Mouse (Mus musculus) G1E (cell line): ENCODE data around the gene Crtac1. TPM values are rescaled to one million over a fixed set of nuclear protein-coding genes. Genes with fewer than 3 reads are reported as not detected.

ENCODE experiments used
- ATAC-seq: 2 replicates; pipeline ENCODE4 v1.8.0; 2016; ENCODE audit warnings: mild to moderate bottlenecking; ENCODE audit not compliant: insufficient number of reproducible peaks, poor library complexity, low FRiP score, severe bottlenecking; ENCODE audit errors: extremely low read depth
- DNase-seq: peaks from one replicate; pipeline ENCODE4 v3.0.0; 2012; ENCODE audit warnings: low spot score
- H3K27me3 ChIP-seq: 2 replicates; pipeline ENCODE4 v1.6.1; 2012; ENCODE audit warnings: mild to moderate bottlenecking, low read length, inconsistent platforms; ENCODE audit not compliant: insufficient read depth
- H3K36me3 ChIP-seq: replicated peaks from 2 replicates; pipeline ENCODE3; 2012; ENCODE audit warnings: mild to moderate bottlenecking, inconsistent platforms
- H3K4me1 ChIP-seq: 2 replicates; pipeline ENCODE4 v1.6.1; 2012; ENCODE audit warnings: low read depth, low read length, inconsistent platforms, mixed read lengths; ENCODE audit not compliant: insufficient read depth
- H3K4me3 ChIP-seq: 2 replicates; pipeline ENCODE4 v1.5.1; 2012; ENCODE audit warnings: low read depth, mild to moderate bottlenecking, inconsistent platforms, low read length, moderate library complexity, mixed read lengths
- H3K9me3 ChIP-seq: replicated peaks from 2 replicates; pipeline ENCODE4 v1.6.1; 2012; ENCODE audit warnings: inconsistent platforms
- CTCF ChIP-seq: IDR thresholded peaks from 2 replicates; pipeline ENCODE4 v1.5.1; 2012; ENCODE audit warnings: low read depth, low read length, inconsistent platforms, mixed read lengths
- GATA1 ChIP-seq: IDR thresholded peaks from 2 replicates; pipeline ENCODE4 v1.6.1; 2012; ENCODE audit warnings: borderline replicate concordance, low read length, inconsistent platforms, mixed read lengths
- GATA2 ChIP-seq: IDR thresholded peaks from 2 replicates; pipeline ENCODE4 v1.6.1; 2012; ENCODE audit warnings: low read depth, low read length, inconsistent platforms, borderline replicate concordance
- POLR2AphosphoS5 ChIP-seq: IDR thresholded peaks from 2 replicates; pipeline ENCODE4 v1.6.1; 2012; ENCODE audit warnings: low read depth, low read length, inconsistent platforms; ENCODE audit not compliant: insufficient replicate concordance
- TAL1 ChIP-seq: conservative IDR thresholded peaks from 2 replicates; pipeline ENCODE4 v1.6.1; 2012; ENCODE audit warnings: low read depth, low read length, inconsistent platforms, mixed read lengths
- polyA plus RNA-seq: library from polyadenylated mRNA; stranded (reverse); fragments of >175 nt; gene quantifications from 2 replicates; pipeline ENCODE4 v1.2.3, GENCODE M21; 2012
- total RNA-seq, 2 experiments: library from RNA; stranded (forward) in 1 of 2; stranded (reverse) in 1 of 2; fragments of 200-1000 nt in 1 of 2; fragments of >200 nt in 1 of 2; fragmentation: Nextera tagmentation in 1 of 2; gene quantifications; 2 replicates each; pipeline ENCODE4 v1.2.3; 2014 to 2017

The Crtac1 gene
- total and polyA plus RNA-seq, 3 experiments: not detected

GRCm38 (mm10) chr19:42443266-42443665, 11.7 kb upstream of the Crtac1 start:
- Histone ChIP-seq H3K36me3 (no peaks in the 10 kb centered on the region), H3K4me3 (no peak overlapping the region), H3K9me3 (no peaks in the 10 kb centered on the region), H3K27me3 (no peaks in the 10 kb centered on the region), H3K4me1 (no peaks in the 10 kb centered on the region)
- ATAC-seq (no peak), DNase-seq (no peak)
- no peak for TF ChIP-seq CTCF
- TF ChIP-seq GATA2: no peak
- no peak for TF ChIP-seq GATA1
- TF ChIP-seq POLR2AphosphoS5: no peak
- no peak for TF ChIP-seq TAL1

GRCm38 (mm10) chr19:42442246-42443197, 10.9 kb upstream of the Crtac1 start:
- Histone ChIP-seq H3K36me3 (no peaks in the 10 kb centered on the region), H3K4me1 (no peaks in the 10 kb centered on the region), H3K4me3 (no peak overlapping the region), H3K9me3 (no peaks in the 10 kb centered on the region), H3K27me3 (no peaks in the 10 kb centered on the region)
- ATAC-seq (no peak), DNase-seq (no peak)
- no peak for TF ChIP-seq CTCF
- no peak for TF ChIP-seq GATA2

DNA sequence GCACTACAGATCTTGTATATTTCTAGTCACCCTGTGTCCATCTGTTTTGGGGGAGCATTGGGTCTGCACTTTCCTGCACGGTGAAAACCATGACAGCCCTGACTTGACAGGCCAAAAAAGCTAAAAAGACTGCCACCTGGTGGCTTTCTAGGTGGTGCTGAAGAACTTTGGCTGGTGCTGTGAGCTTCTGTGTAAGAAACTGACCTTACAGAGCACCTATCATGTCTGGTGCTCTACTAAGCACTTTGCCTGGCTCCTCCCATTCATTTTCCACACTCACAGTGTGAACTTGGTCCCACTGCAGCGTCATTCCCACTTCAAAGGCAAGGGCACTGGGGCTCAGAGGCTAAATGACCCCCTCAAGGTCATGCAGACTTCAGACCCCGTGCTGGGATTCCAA, 8.5 kb upstream of the Crtac1 start:
- no peak overlapping the region for H3K4me3 ChIP-seq
- no peak for DNase-seq
- H3K4me1 ChIP-seq: no peaks in the 10 kb centered on the region
- no peaks in the 10 kb centered on the region for H3K36me3 ChIP-seq
- H3K27me3 ChIP-seq: no peaks in the 10 kb centered on the region
- no peak for ATAC-seq
- no peaks in the 10 kb centered on the region for H3K9me3 ChIP-seq
- TF ChIP-seq GATA1 (no peak), CTCF (no peak), GATA2 (no peak), POLR2AphosphoS5 (no peak), TAL1 (no peak)

- H3K4me1 ChIP-seq: no peaks in the 10 kb centered on the region
- H3K4me3 ChIP-seq: no peak overlapping the region
- ATAC-seq: no peak
- no peak for DNase-seq
- no peaks in the 10 kb centered on the region for H3K36me3 ChIP-seq
- H3K27me3 ChIP-seq: no peaks in the 10 kb centered on the region
- no peak for TF ChIP-seq GATA2
- TF ChIP-seq CTCF: no peak
- no peak for TF ChIP-seq TAL1
- TF ChIP-seq POLR2AphosphoS5: no peak
- TF ChIP-seq GATA1: no peak
- no peaks in the 10 kb centered on the region for H3K9me3 ChIP-seq
Measured at GRCm38 (mm10) chr19:42439353-42439752, 7.8 kb upstream of the Crtac1 start.

- H3K4me1 ChIP-seq: no peaks in the 10 kb centered on the region
- TF ChIP-seq POLR2AphosphoS5: no peak
- no peak for TF ChIP-seq TAL1
- TF ChIP-seq CTCF: no peak
- TF ChIP-seq GATA1: no peak
- no peak for TF ChIP-seq GATA2
- ATAC-seq: no peak
- no peaks in the 10 kb centered on the region; the same call in 1 of the 2 replicates for H3K27me3 ChIP-seq
- peaks cover 18% of the 10 kb centered on the region for H3K9me3 ChIP-seq
- DNase-seq: no peak
- no peak overlapping the region for H3K4me3 ChIP-seq
- H3K36me3 ChIP-seq: no peaks in the 10 kb centered on the region
Measured at GRCm38 (mm10) chr19:42435621-42436020, 4.0 kb upstream of the Crtac1 start.

- no peak for TF ChIP-seq GATA2
- TF ChIP-seq CTCF: no peak
- TF ChIP-seq TAL1: no peak
- TF ChIP-seq POLR2AphosphoS5: no peak
- TF ChIP-seq GATA1: no peak
- Histone ChIP-seq H3K27me3 (no peaks in the 10 kb centered on the region; the same call in 1 of the 2 replicates), H3K4me1 (no peaks in the 10 kb centered on the region), H3K9me3 (peaks cover 18% of the 10 kb centered on the region), H3K4me3 (no peak overlapping the region), H3K36me3 (no peaks in the 10 kb centered on the region)
- ATAC-seq (no peak), DNase-seq (no peak)
Measured at GRCm38 (mm10) chr19:42432761-42433160, 1.2 kb upstream of the Crtac1 start.

DNA sequence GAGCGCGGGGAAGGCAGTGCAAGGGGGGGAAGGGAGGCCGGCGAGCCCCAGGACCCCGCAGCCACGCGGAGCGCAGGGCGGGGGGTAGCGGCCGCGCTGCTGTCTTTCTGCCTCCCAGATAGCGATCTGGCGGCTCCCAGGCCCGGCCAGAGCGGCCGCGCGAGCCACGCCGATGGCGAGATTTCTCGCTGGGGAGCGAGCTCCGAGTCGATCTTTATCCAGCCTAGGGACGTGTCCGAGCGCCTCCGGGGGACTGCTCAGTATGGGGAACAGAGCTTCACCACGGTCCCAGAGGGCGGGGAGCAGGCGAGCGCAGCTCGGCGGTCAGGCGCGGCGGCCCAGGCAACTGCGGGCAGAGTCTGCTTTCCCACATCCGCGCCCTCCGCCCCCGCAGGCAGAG, 608 bp upstream of the Crtac1 start:
- Histone ChIP-seq H3K4me3 (no peak overlapping the region), H3K9me3 (peaks cover 18% of the 10 kb centered on the region), H3K27me3 (no peaks in the 10 kb centered on the region; the same call in 1 of the 2 replicates), H3K4me1 (no peaks in the 10 kb centered on the region), H3K36me3 (no peaks in the 10 kb centered on the region)
- TF ChIP-seq GATA2 (no peak), GATA1 (no peak), CTCF (no peak), TAL1 (no peak), POLR2AphosphoS5 (no peak)
- DNase-seq (no peak), ATAC-seq (no peak)
